Mouse (Mus musculus): ENCODE data around the gene Naxe. TPM values are rescaled to one million over a fixed set of nuclear protein-coding genes. Genes with fewer than 3 reads are reported as not detected.

The Naxe gene
- 10 to 100 TPM; 61.0 to 61.1 TPM for total RNA-seq (2021)
- long read RNA-seq, experiment 1, transcript Naxe-201 (6 exons, 908 nt): major isoform, 59 of 73 reads
- long read RNA-seq, experiment 1, partial matches to known transcripts: 8 of 73 reads
- long read RNA-seq, experiment 1, other reads (novel, unspliced or antisense): 6 of 73 reads
- long read RNA-seq, experiment 2, transcript Naxe-201 (6 exons, 908 nt): major isoform, 50 of 57 reads
- long read RNA-seq, experiment 2, partial matches to known transcripts: 4 of 57 reads
- long read RNA-seq, experiment 2, other reads (novel, unspliced or antisense): 3 of 57 reads

DNA sequence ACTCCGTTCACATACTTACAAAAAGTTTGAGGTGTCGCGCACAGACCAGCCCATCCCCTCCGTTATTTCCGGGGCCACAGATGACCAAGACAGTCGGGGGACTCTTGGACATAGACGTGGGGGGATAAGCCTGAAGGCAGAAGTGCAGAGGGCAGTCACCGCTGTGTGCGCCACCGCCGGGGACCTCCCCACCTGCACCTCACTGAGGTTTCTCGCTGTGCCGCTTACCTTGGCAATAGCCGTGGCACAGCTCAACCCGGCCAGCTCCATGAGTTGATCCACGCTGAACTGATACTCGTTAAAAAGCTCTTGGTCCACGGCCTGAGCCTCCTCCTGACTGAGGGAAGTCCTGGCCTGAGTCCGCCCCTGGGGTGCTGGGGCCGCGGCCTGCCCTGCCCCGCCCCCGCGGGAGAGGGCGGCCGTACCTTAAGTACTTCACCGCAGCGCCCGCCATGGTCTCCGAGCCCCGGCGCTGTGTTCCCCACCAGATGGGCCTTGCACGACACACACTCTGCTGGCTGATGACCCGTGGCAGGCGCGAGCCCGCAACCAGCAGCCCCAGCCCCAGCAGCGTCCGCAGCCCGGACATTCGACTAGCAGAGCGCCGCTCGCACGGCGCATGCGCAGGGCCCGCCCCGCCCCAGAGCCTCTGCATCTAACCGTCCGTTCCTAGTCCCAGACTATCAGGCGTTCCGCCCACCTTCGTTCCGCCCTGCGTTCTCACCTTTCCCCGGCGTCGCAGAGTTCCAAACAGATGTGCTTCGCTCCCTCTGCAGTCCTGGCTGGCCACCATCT is at the start of gene Naxe:
Gene Naxe, minus strand, starts transcription at position 594 of the 795 bp plus-strand sequence.
- intact Hi-C loops (cut with DNase I): no loop called here
- DNase-seq: peak; percentile 90 to 91

DNA sequence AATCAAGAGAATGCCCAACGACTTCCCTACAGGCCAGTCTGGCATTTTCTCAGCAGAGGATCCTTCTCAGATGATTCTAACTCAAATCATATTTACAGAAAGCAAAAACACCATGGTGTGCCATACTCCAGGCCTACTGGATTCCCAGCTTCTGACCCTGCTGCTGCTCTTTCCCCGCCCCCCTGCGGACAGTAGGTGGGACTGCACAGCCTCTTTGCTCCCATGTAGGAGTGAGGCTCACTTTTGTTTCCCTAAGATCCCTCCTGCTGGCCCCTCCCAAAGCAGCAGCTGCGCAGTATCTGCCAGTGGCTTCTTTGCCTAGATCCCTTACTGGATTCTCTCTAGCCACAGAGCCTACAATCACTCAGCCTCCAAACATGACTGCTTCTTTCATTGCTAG is 47.8 kb upstream of the Naxe start:
- no peak for DNase-seq
- intact Hi-C loops (cut with DNase I): no loop called here

DNA sequence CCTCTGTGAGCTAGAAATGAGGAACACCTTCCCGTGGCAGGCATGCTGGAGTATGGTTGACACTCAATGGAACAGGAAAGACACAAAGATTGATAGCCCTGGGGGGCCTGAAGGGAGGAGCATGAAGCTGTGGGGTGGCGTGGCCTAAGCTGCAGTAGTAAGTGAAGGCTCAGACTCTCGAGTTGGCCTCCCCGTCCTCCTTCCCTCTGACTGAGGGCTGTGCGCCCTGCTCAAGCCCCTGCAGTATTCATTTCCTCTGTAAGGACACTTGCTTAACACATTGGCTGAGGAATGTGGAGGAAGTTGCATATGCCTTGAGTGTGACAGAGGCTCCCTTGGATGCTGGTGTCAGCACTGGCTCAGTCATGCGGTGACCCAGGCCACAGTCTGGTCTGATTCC is 44.3 kb upstream of the Naxe start:
- intact Hi-C loops (cut with DNase I): no loop called here
- DNase-seq: peak in 1 of 2 experiments; percentile 14

DNA sequence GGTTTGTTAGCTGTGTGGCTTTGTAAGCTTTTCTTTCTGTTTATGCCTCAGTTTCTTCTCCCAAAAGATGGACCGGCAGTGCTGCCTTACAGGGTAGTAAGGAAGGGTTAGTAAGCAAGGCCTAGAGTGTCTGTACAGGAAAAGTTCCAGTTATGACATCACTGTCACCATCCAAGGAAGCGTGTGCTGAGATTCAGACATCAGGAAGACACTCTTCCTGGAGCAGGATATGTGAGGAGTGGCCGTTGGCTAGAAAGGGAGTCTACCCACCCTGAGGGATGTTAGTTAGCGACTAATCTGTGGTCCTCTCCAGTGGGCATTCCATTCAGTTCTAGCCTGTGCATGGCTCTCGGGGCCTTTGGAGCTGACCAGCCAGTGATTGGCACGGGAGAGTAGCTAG is 43.9 kb upstream of the Naxe start:
- intact Hi-C loops (cut with DNase I): no loop called here
- DNase-seq: no peak

DNA sequence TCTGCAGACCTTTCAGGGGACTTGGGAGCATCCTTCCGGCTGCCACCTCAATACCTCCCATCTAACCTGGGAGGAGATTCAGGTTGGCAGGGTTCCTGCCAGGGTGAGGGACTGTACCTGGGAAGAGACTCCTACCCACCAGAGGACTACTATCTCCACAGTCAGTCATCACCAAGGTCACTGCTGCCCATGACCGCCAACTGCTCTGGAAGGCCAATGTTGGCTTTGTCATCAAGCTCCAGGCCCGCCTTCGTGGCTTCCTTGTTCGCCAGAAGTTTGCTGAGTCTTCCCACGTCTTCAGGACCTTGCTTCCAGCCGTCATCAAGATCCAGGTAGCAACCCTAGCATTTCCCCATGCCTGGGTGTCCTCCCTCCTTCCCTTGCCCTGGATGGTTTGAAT is 43.4 kb upstream of the Naxe start:
- intact Hi-C loops (cut with DNase I): no loop called here
- no peak for DNase-seq

DNA sequence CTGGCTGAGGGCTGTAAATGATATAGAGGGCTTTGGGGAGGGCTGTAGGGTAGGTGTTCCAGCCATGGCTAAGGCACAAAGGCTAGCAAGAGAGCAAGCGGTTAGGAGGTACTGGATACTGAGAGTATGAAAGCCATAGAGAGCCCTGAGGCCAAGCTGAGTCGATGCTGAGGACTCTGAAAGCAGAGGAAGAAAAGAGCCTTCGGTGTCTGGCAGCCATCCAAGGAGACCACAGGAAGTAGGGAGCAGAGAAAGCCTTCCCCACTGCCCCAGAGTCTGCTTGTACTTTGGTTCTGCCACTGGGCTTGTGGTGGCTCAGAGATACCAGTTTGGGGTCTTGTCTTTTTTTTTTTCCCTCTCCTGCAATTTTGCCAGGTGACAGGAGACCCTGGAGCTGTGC is 42.0 kb upstream of the Naxe start:
- intact Hi-C loops (cut with DNase I): no loop called here

DNA sequence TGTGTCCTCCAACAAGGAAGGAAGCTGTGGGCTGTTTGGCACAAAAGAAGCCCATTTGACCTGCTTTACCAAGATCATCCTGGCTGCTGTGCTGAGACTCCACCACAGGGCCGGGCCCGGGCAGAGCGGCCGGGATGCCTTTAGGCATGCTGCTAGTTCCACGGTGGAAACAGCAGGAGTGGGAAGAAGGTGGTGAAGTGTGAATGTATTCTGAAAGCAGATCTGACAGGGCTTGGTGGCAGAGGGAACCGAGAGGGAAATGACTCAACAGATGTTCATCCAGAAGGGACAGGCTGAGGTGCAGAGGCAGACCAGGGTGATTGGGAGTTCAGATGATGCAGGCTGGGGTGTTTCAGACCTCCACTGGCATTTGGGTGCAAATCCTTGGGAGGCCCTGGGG is 39.4 kb upstream of the Naxe start:
- intact Hi-C loops (cut with DNase I): no loop called here

More for the DNA sequence above, 42.0 kb upstream of the Naxe start:
- DNase-seq: no peak

DNA sequence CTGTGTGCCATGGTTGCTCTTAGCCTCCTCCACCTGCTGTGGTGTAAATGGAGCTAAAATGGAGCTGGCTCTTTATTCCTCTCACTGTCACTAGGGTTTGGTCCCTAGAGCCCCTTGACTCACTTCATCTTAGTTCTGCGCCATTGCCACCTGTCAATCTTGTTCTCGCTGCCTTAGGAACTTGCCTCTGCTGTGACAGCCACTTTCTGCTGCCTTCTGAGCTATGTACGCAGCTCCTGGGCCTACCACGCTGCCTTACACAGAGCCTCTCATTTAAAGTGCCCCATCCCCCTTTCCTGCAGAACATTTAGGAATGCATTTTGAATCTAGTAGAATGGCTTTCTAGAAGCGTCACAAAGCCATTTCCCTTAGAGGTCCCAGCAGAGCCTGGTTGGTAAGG is 35.8 kb upstream of the Naxe start:
- intact Hi-C loops (cut with DNase I): loop anchor here (5.0 kb wide), 1 partner anchor 38 kb away; no protein-coding TSS in a partner anchor
- no peak for DNase-seq

More for the DNA sequence above, 39.4 kb upstream of the Naxe start:
- DNase-seq: no peak

DNA sequence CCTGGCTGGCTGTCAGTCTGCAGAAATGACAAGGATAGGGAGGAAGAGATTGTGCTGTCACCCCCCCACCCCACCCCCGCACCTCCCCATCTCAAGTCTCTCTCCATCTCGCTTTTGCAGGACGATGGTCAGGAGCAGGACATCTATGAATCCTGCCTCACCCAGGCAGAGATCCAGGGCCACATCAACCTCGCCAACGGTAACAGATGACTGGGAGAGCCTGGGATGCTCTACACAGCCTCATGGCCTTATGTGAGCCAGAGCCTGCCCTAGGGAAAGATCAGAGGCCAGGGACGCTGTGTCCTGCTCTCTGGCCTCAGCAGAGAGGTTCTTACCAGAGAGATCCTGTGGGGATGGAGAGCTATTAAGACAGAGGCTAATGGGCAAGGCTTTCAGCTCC is 32.3 kb upstream of the Naxe start:
- intact Hi-C loops (cut with DNase I): loop anchor here (5.0 kb wide), 1 partner anchor 42 kb away; no protein-coding TSS in a partner anchor
- no peak for DNase-seq

DNA sequence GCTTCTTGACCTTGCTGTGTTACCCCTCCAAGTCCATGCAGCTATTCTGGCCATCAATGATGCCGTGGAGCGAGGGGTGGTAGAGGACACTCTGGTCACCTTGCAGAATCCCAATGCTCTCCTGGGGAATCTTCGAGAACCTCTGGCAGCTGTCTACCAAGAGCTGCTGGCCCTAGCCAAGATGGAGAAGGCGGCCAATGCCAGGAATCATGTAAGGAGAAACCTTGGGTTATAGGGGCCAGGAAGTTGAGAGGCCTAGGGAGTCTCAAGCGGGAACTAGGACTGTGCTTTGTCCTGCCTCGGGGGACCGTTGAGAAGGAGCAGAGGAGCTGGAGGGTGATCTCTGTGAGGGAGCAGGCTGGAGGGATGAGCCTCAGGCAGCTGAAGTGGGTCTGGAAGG is 31.8 kb upstream of the Naxe start:
- intact Hi-C loops (cut with DNase I): loop anchor here (5.0 kb wide), 1 partner anchor 42 kb away; no protein-coding TSS in a partner anchor
- DNase-seq: no peak

DNA sequence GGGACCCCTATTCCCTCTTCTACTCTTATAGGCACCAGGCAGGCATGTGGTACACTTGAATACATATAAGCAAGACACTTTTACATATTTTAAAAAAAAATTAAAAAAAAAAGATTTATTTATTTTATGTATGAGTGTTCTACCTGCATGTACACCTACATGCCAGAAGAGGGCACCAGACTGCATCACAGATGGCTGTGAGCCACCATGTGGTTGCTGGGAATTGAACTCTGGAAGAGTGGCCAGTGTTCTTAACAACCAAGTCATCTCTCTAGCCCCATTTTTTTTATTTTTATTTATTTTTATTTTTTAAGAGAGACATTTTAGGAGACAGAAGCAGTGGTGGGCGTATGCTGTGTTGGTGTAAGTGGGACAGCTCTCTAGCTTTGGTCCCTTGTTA is 29.4 kb upstream of the Naxe start:
- peak; percentile 18 to 46 for DNase-seq
- intact Hi-C loops (cut with DNase I): loop anchor here (1.0 to 5.0 kb wide), 3 partner anchors 70 to 156 kb away; no protein-coding TSS in a partner anchor

DNA sequence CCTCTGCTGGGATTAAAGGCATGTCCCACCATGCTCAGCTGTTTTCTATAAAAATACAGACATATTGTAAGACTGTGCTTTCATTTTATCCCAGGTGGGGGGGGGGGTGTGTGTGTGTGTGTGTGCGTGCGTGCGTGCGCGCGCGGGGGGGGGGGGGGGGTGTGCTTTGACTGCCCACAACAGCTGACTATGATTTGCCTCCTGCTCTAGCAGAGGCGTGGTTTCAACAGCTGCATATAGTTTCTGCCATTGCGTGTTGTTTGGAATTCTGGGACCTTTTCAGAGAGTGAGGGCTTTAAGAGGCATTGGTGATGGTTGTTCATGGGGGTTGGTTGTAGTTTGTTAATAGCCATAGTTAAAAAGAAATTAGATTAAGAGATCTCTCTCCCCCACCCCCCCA is 27.2 kb upstream of the Naxe start:
- intact Hi-C loops (cut with DNase I): loop anchor here (5.0 kb wide), 1 partner anchor 72 kb away; no protein-coding TSS in a partner anchor
- no peak for DNase-seq

DNA sequence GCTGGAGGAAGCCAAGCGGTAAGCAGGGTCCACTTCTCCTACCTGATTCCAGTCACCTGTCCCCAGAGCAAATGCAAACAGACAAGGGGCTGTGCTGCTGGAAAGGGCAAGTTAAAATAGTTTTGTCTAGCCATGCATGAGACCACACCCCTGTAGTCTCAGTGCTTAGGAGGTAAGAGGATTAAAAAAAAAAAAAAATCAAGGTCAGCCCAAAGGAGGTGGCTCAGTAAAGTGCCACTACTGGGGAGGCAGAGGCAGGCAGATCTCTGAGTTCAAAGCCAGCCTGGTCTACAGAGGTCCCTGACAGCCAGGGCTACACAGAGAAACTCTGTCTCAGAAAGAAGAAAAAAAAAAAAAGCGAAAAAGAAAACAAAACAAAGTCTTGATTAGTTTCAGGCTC is 25.7 kb upstream of the Naxe start:
- intact Hi-C loops (cut with DNase I): no loop called here
- DNase-seq: no peak

DNA sequence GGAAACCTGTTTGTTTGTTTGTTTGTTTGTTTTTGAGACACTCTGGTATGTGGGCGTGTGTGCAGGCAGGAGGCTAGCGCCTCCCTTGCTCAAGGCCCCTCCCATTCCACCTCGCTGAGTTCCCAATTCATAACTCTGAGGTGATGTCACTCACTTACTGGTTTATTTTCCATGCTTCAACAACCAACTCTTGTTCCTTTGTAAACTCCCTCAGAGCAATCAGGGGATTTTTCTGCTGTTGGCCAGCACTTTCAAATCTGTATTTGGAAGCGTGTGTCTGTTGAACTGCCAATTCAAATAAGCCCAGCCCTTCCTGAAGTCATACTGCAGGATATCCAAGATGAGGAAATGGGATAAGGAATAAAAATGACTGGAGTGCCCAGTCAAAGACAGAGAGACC is 24.4 kb upstream of the Naxe start:
- no peak for DNase-seq
- intact Hi-C loops (cut with DNase I): no loop called here

DNA sequence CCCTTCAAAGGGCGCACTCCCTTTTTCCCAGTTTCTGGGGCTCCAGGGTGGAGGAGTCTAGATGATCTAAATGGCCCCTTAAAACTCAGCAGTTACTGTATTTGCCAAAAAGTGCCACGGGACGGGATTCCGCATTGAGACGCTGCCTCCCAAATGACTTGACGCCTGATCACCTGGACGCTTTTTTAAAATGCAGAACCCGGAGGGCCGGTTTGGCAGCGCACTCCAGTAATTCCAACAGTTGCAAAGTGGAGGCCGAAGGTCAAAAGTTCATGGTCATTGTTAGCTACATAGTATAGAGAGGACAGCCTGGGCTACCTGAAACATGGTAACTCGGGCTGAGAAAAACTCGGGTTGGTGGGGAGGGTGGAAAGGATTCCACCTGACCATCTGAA is 23.9 kb upstream of the Naxe start:
- intact Hi-C loops (cut with DNase I): no loop called here
- DNase-seq: no peak

DNA sequence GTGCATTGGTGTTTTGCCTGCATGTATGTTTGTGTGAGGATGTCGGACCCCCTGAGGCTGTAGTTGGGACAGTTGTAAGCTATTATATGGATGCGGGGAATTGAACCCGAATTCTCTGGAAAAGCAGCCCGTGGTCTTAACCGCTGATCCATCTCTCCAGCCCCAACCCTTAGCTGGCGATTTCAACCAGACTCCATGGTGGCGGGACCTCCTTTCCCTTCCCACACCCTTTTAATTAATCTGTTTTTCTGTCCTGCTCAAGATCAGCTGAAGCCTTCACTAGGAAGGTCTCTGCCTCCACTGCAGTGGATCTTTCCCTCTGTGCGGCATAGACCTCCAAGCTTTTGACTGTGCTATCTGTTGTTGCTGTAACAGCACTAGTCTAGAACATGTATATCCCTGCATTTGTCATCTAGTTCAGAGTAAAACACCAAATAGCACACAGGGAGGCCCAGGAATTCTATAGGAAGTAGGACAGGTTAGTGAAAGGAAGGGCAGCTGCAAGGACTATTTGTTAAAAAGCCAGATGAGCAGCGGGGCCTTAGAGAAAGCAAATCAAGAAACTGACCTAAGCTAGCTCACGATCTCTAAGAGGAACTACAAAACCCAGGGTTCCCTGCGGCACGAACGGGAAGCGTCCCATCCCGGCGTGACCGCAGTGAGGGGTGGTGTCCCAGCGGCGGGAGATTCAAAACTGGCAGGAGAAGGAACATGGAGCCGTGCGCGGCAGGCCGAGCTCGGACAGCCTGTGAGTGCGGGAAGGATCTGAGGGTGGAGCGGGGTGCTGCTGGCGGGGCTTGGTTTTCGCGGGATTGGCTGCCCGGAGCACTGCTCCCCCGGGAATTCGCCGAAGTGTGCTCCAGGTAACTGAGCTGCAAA is 23.3 kb upstream of the Naxe start, which contains the start of gene Iqgap3:
Gene Iqgap3, plus strand, starts transcription at position 627 of the 879 bp plus-strand sequence.
- intact Hi-C loops (cut with DNase I): no loop called here
- peak; percentile 90 to 94 for DNase-seq

DNA sequence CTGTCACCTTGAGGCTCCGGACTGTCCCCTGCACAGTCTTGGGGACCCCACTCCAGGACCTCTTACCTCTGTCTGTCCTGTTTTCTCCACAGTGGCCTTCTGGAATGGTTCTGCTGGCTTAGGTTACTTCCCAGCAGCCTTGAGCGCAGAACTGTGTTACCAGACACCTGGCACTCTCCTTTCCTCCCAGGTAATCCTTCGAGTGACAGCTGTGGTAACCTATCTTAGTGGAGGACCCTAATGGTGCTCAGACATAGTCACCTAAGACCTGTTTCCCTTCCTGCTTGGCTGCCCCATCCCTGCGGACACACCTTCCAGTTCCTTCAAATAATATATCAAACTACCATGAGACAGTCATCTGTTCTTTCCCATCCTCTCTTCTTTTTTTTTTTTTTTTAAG is 19.9 kb upstream of the Naxe start, which contains the start of gene Ttc24:
Gene Ttc24, minus strand, starts transcription at position 101 of the 400 bp plus-strand sequence.
- DNase-seq: no peak
- intact Hi-C loops (cut with DNase I): no loop called here

DNA sequence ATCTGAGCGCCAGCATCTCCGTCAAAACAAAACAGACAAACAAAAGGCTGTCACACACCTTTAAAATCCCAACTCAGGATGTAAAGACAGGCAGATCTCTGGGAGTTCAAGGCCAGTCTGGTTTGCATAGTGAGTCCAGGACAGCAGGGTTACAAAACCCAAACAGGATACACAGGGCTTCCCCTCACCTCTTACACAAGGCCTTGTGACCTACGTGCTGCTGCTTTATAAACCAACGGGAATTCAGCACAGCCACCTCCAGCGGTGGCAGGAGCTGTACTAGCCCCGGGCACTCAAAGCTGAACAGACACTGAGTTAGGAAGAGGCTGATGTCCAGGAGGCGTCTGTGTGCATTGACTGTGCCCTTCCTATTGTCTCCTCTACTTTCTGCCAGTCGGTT is 19.1 kb upstream of the Naxe start:
- no peak for DNase-seq
- intact Hi-C loops (cut with DNase I): no loop called here

DNA sequence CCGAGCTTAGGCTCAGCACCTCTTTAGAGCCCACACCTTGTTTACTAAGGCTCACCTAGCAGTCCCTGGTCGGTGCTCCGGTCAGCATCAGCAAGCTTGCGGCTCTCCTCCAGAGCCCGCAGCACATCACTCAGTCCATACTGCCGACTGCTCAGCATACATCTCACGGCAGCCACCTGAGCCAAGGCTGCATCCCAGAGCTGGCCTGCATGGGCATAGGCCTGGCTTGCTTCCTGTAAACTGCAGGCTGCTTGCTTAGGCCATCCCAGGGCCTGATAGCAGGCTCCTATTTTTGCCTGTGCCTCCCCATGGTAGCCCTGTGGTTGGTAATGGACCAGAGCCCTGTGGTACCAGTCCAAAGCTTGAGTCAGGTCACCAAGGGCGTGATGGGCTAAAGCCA is 16.5 kb upstream of the Naxe start:
- intact Hi-C loops (cut with DNase I): loop anchor here (5.0 kb wide), 1 partner anchor 47 kb away; the partner anchor contains the start of gene Hapln2
- no peak for DNase-seq

DNA sequence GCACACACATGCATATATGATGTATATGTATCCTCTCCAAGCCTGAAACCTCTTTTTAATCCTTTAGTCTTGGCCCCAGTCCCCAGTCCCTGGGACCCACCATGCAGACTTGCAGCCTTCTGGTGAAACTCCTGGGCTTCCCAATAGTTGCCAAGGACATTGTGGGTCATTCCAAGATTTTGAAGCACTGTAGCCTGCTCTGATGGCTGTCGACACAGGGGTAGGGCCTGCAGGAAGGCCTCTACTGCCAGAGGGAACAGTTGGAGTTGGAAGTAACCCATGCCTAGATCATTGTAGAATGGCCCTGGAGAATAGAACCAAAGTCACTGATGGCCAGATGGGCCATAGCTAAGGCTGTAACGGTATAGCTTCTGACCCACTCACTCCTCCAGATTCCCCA is 16.1 kb upstream of the Naxe start:
- DNase-seq: no peak
- intact Hi-C loops (cut with DNase I): loop anchor here (5.0 kb wide), 1 partner anchor 47 kb away; the partner anchor contains the start of gene Hapln2
